Mouse (Mus musculus) ES-E14 (cell line): ENCODE results near the gene Selenok.

Source experiments
- CHD2 ChIP-seq: IDR thresholded peaks from 2 replicates; pipeline ENCODE4 v1.6.1; 2014; ENCODE audit warnings: mild to moderate bottlenecking, low read depth, low read length, inconsistent platforms
- HCFC1 ChIP-seq: IDR thresholded peaks from 2 replicates; pipeline ENCODE4 v1.6.1; 2012; ENCODE audit warnings: low read length, inconsistent platforms, borderline replicate concordance; ENCODE audit not compliant: insufficient read depth
- MAFK ChIP-seq: IDR thresholded peaks from 2 replicates; pipeline ENCODE4 v1.6.1; 2014; ENCODE audit warnings: mild to moderate bottlenecking, low read depth, low read length, inconsistent platforms; ENCODE audit not compliant: insufficient read depth
- ZC3H11A ChIP-seq: IDR thresholded peaks from 2 replicates; pipeline ENCODE4 v1.6.1; 2012; ENCODE audit warnings: low read depth, mild to moderate bottlenecking, inconsistent platforms, low read length, borderline replicate concordance
- ZNF384 ChIP-seq: IDR thresholded peaks from 2 replicates; pipeline ENCODE4 v1.6.1; 2012; ENCODE audit warnings: low read depth, low read length, inconsistent platforms

DNA sequence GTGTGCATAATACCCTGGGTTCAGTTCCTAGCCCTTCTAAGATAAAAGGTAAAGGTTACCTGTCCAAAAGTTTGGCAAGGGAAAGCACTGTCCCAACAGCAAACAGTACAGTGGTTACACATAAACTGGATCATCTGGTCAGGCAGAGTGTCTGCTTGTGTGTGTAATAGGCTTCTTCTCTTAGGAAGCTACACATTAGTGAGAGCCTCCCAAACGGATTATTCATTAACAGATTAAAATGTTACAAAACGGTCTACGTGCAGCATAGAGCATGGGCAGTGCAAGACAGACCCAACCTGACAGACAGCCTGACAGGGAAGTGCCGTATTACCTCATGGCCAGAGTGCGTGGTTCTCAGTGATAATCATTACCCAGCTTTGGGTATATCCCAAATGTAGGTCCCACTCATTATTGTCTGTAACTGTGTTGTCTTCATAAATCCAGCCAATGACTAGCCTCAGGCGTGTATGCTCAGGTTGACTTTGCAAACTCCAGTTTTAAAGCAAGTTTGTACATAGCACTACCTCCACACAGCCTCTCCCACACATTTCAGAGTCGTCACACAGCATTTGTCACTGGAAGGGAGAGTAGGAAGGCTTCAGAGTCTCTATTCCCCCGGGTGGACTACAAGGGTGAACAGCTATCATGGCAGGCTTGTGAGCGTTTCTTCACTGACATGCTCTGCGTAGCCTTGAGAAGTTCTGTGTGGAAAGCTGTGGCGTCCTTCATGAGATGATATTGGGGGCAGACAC is 28.1 kb downstream of the Selenok start:
- TF ChIP-seq CHD2 (no peak), ZNF384 (no peak), HCFC1 (no peak), MAFK (no peak), ZC3H11A (no peak)
